Mouse (Mus musculus) urinary bladder, adult 2 months (tissue): ENCODE data around the gene Ccdc14. TPM values are rescaled to one million over a fixed set of nuclear protein-coding genes. Genes with fewer than 3 reads are reported as not detected.

Experiments
- polyA plus RNA-seq: library from polyadenylated mRNA; depleted of rRNA; stranded (reverse); fragments of >200 nt; gene quantifications from 2 replicates; pipeline ENCODE4 v1.2.3, GENCODE M21; 2012; rRNA removed

Gene Ccdc14
- polyA plus RNA-seq, 1 experiment, result 3.7 TPM

Other genes starting within 250 kb of the Ccdc14 start
- gene Kalrn, start 117.1 kb upstream of the Ccdc14 start, polyA plus RNA-seq, result 8.4 and 11.4 TPM in 2 replicates
- not detected in 2 replicates for gene Ropn1, start 40.7 kb upstream of the Ccdc14 start, polyA plus RNA-seq
- gene Mylk, start 54.6 kb downstream of the Ccdc14 start, polyA plus RNA-seq, result 2,043 and 2,359 TPM in 2 replicates